Mouse (Mus musculus): ENCODE measurements at regions not wholly inside any gene's neighbourhood (a gene's known extent, or its start where the extent isn't known, plus 50 kb on each side); places are given as distances from the start of the nearest gene placed in this dataset.
"Not testable (repeated sequence)": the region's sequence is repeated elsewhere in the genome, so short reads cannot be mapped to it uniquely, and the experiment has no call there.

DNA sequence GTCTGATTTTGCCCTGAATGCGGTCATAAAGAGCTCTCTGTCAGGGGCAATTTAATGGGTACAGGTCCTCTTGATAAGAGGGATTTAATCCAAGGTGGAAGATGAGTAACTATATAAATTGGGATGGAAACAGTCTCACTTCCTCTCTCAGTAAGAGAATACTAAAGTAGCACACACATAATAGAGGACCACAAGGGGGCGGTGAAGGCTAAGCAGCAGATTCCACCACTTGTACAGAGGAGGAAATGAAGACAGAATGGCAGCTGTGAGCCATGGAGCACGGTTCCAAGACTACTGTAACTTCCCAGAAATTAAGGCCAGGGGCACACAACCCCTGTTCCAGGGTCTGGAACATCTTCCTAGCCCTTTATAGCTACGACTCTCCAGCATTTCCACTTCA, 262.6 kb upstream of the Ywhaq start:
- not testable (repeated sequence) for H3K9ac ChIP-seq (ENCODE audit: low read length); H3K9me3 ChIP-seq (ENCODE audit: control insufficient read depth, low read length); DNase-seq (ENCODE audit: low spot score, missing footprints); ATAC-seq (ENCODE audit: low FRiP score); H3K4me2 ChIP-seq; H3K4me1 ChIP-seq (ENCODE audit: control insufficient read depth, insufficient read depth, low read length); H3K27ac ChIP-seq (ENCODE audit: low read depth, low read length); H3K27me3 ChIP-seq (ENCODE audit: control insufficient read depth, insufficient read depth, low read length); H3K36me3 ChIP-seq (ENCODE audit: control insufficient read depth, insufficient read depth, low read length); H3K4me3 ChIP-seq (ENCODE audit: low read depth, low read length)
- 46% methylated on average over 3 of the region's 4 CpGs for WGBS

DNA sequence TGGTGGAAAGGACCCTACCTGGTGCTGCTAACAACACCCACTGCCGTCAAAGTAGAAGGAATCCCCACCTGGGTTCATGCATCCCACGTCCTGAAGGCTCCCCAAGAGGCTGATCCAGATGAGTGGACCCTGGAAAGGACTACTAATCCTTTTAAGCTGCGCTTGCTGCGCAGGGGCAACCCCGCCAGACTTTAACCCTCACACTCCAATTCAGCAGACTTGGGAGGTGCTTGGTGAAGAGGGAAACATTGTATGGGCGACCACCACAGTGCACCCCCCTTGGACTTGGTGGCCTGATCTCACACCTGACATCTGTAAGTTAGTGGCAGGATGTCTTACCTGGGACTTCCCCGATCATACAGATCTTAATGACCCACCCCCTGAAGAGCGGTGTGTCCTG, 231.9 kb upstream of the Ywhaq start:
- H3K27me3 ChIP-seq (ENCODE audit: control insufficient read depth, insufficient read depth, low read length); H3K9ac ChIP-seq (ENCODE audit: low read length); H3K4me1 ChIP-seq (ENCODE audit: control insufficient read depth, insufficient read depth, low read length); H3K4me3 ChIP-seq (ENCODE audit: low read depth, low read length); DNase-seq (ENCODE audit: low spot score, missing footprints); H3K36me3 ChIP-seq (ENCODE audit: control insufficient read depth, insufficient read depth, low read length); ATAC-seq (ENCODE audit: low FRiP score); H3K27ac ChIP-seq (ENCODE audit: low read depth, low read length); H3K4me2 ChIP-seq: not testable (repeated sequence)
- 86% methylated on average over 8 of the region's 8 CpGs for WGBS
- peaks cover 11% of the 10 kb centered on the region for H3K9me3 ChIP-seq (ENCODE audit: control insufficient read depth, low read length)

- peak; percentile 96 for DNase-seq (ENCODE audit: low spot score, missing footprints)
- not testable (repeated sequence) for ATAC-seq (ENCODE audit: low FRiP score); H3K4me3 ChIP-seq (ENCODE audit: low read depth, low read length); H3K4me2 ChIP-seq; H3K36me3 ChIP-seq (ENCODE audit: control insufficient read depth, insufficient read depth, low read length); H3K4me1 ChIP-seq (ENCODE audit: control insufficient read depth, insufficient read depth, low read length); H3K9me3 ChIP-seq (ENCODE audit: control insufficient read depth, low read length); H3K9ac ChIP-seq (ENCODE audit: low read length); H3K27me3 ChIP-seq (ENCODE audit: control insufficient read depth, insufficient read depth, low read length); H3K27ac ChIP-seq (ENCODE audit: low read depth, low read length)
- 19% methylated on average over 2 of the region's 2 CpGs for WGBS
Measured at GRCm38 (mm10) chr12:21613781-21614180, 196.3 kb upstream of the Ywhaq start.

DNA sequence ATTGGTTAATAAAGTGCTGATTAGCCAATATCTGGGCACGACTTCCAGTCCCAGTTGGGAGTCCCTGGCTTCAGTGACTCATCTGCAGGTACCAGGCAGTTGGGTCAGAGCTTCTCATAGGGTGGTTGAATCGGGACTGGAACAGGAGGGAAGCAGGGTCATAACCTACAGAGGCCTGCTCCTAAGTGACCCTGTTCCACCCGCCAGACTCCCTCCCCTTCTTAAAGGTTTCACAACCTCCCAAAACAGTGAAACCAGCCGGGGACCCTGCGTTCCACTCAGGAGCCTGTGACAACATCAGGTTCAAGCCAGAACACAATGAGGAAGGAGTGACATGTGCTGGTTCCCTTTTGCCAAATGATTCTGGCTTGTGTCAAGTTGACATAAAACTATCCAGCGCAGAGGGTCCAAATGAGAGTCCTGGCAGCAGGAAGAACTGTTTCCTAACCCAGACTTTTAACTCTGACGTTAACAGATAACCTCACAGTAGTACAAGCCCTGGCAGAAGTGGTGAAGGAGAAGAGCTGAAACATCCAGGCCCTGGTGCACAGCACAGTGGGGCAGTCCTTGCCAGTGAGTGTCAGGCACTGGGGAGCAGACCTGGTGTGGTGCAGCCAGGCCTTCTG, 151.1 kb upstream of the Ywhaq start:
- DNase-seq (ENCODE audit: low spot score, missing footprints) (no peak), ATAC-seq (ENCODE audit: low FRiP score) (no peak)
- no peak overlapping the region for H3K9ac ChIP-seq (ENCODE audit: low read length)
- no peaks in the 10 kb centered on the region for H3K4me1 ChIP-seq (ENCODE audit: control insufficient read depth, insufficient read depth, low read length)
- WGBS: 83% methylated on average over 7 of the region's 7 CpGs
- no peak overlapping the region for H3K27ac ChIP-seq (ENCODE audit: low read depth, low read length)
- no peak overlapping the region for H3K4me2 ChIP-seq
- no peak overlapping the region for H3K4me3 ChIP-seq (ENCODE audit: low read depth, low read length)
- H3K27me3 ChIP-seq (ENCODE audit: control insufficient read depth, insufficient read depth, low read length): no peaks in the 10 kb centered on the region
- H3K9me3 ChIP-seq (ENCODE audit: control insufficient read depth, low read length): no peaks in the 10 kb centered on the region; the same call in 1 of the 2 replicates
- H3K36me3 ChIP-seq (ENCODE audit: control insufficient read depth, insufficient read depth, low read length): no peaks in the 10 kb centered on the region

GRCm38 (mm10) chr12:21543962-21544361, 126.5 kb upstream of the Ywhaq start:
- ATAC-seq (ENCODE audit: low FRiP score); H3K36me3 ChIP-seq (ENCODE audit: control insufficient read depth, insufficient read depth, low read length); H3K4me2 ChIP-seq; H3K4me1 ChIP-seq (ENCODE audit: control insufficient read depth, insufficient read depth, low read length); H3K27ac ChIP-seq (ENCODE audit: low read depth, low read length); DNase-seq (ENCODE audit: low spot score, missing footprints); H3K9me3 ChIP-seq (ENCODE audit: control insufficient read depth, low read length); H3K9ac ChIP-seq (ENCODE audit: low read length); H3K4me3 ChIP-seq (ENCODE audit: low read depth, low read length); H3K27me3 ChIP-seq (ENCODE audit: control insufficient read depth, insufficient read depth, low read length): not testable (repeated sequence)
- WGBS: 67% methylated on average over 1 of the region's 2 CpGs

- peak overlapping the region; percentile 45 for H3K4me3 ChIP-seq (ENCODE audit: low read depth, low read length)
- peak; percentile 89 for DNase-seq (ENCODE audit: low spot score, missing footprints)
- 3% methylated on average over 33 of the region's 34 CpGs for WGBS
Measured at GRCm38 (mm10) chr12:21543153-21543894, 125.9 kb upstream of the Ywhaq start.

GRCm38 (mm10) chr12:21531766-21532165, 114.3 kb upstream of the Ywhaq start:
- H3K4me2 ChIP-seq: no peak overlapping the region
- H3K9me3 ChIP-seq (ENCODE audit: control insufficient read depth, low read length): no peaks in the 10 kb centered on the region
- no peak overlapping the region for H3K4me3 ChIP-seq (ENCODE audit: low read depth, low read length)
- DNase-seq (ENCODE audit: low spot score, missing footprints): no peak
- no peak for ATAC-seq (ENCODE audit: low FRiP score)
- WGBS: 83% methylated on average over 3 of the region's 3 CpGs
- no peaks in the 10 kb centered on the region for H3K4me1 ChIP-seq (ENCODE audit: control insufficient read depth, insufficient read depth, low read length)
- H3K27ac ChIP-seq (ENCODE audit: low read depth, low read length): no peak overlapping the region
- H3K27me3 ChIP-seq (ENCODE audit: control insufficient read depth, insufficient read depth, low read length): no peaks in the 10 kb centered on the region
- no peak overlapping the region for H3K9ac ChIP-seq (ENCODE audit: low read length)
- no peaks in the 10 kb centered on the region for H3K36me3 ChIP-seq (ENCODE audit: control insufficient read depth, insufficient read depth, low read length)

More at GRCm38 (mm10) chr12:21543153-21543894, 125.9 kb upstream of the Ywhaq start:
- peak; percentile 75 for ATAC-seq (ENCODE audit: low FRiP score)
- not testable (repeated sequence) for H3K36me3 ChIP-seq (ENCODE audit: control insufficient read depth, insufficient read depth, low read length); H3K9me3 ChIP-seq (ENCODE audit: control insufficient read depth, low read length); H3K27ac ChIP-seq (ENCODE audit: low read depth, low read length); H3K27me3 ChIP-seq (ENCODE audit: control insufficient read depth, insufficient read depth, low read length); H3K4me1 ChIP-seq (ENCODE audit: control insufficient read depth, insufficient read depth, low read length)
- Histone ChIP-seq H3K4me2 (peak overlapping the region; percentile 53), H3K9ac (ENCODE audit: low read length) (peak overlapping the region; percentile 55)

DNA sequence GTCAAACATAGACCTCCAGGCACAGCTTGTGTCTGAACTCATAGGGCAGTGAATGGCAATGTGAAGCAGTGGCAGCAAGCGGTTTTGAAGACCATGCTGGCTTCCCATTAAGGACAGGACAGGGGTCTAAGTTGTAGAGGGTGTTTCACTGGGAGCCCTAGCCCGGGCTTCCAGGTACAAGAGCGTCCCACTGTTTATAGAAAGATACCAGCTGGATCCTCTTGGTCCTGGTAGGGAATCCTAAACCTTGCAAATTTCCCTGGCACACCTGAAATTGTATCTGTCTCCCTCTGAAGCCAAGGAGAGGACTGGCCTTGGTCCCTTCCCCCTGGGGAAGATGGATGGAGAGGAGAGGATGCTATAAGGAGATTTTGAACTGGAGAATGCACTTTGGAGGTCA, 111.9 kb upstream of the Ywhaq start:
- not testable (repeated sequence) for H3K4me3 ChIP-seq (ENCODE audit: low read depth, low read length); H3K27ac ChIP-seq (ENCODE audit: low read depth, low read length); H3K4me2 ChIP-seq; H3K9me3 ChIP-seq (ENCODE audit: control insufficient read depth, low read length); H3K36me3 ChIP-seq (ENCODE audit: control insufficient read depth, insufficient read depth, low read length); DNase-seq (ENCODE audit: low spot score, missing footprints); H3K9ac ChIP-seq (ENCODE audit: low read length); ATAC-seq (ENCODE audit: low FRiP score); H3K4me1 ChIP-seq (ENCODE audit: control insufficient read depth, insufficient read depth, low read length); H3K27me3 ChIP-seq (ENCODE audit: control insufficient read depth, insufficient read depth, low read length)
- WGBS: 83% methylated on average over 3 of the region's 3 CpGs

DNA sequence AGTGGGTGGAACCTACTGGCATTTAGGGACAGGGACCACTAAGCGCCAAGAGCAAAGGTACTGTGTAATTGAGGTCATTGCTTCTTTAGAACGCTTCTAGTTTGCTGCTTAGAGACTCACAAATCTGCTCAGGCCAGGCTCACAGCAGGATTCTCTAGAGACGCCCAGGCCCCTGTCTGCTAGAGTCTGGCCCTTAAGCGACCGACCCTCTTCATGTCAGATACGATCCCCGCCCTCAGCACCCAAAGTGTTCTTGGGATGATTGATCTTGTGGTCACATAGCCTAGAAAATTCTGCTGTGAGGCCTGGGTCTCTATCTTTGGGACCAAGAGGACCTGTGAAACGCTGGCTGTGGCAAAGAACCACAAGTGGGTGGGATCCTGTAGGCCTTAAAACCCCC, 109.9 kb upstream of the Ywhaq start:
- H3K4me1 ChIP-seq (ENCODE audit: control insufficient read depth, insufficient read depth, low read length); H3K9ac ChIP-seq (ENCODE audit: low read length); H3K9me3 ChIP-seq (ENCODE audit: control insufficient read depth, low read length); H3K27me3 ChIP-seq (ENCODE audit: control insufficient read depth, insufficient read depth, low read length); H3K4me2 ChIP-seq; H3K27ac ChIP-seq (ENCODE audit: low read depth, low read length); DNase-seq (ENCODE audit: low spot score, missing footprints); H3K4me3 ChIP-seq (ENCODE audit: low read depth, low read length); H3K36me3 ChIP-seq (ENCODE audit: control insufficient read depth, insufficient read depth, low read length); ATAC-seq (ENCODE audit: low FRiP score): not testable (repeated sequence)
- WGBS: 86% methylated on average over 8 of the region's 8 CpGs
